Mouse (Mus musculus) liver, postnatal 0 days (tissue): Measurements from ENCODE around the gene Gm32802. TPM values are rescaled to one million over a fixed set of nuclear protein-coding genes. Genes with fewer than 3 reads are reported as not detected.
"Not testable (repeated sequence)": the region's sequence is repeated elsewhere in the genome, so short reads cannot be mapped to it uniquely, and the experiment has no call there.

Experiments used
- ATAC-seq: fragments of 200-750 bp; cut with Nextera tagmentation; 2 replicates; pipeline ENCODE4 v1.8.0; 2017; ENCODE audit warnings: mild to moderate bottlenecking, moderate library complexity
- DNase-seq: peaks from one replicate; pipeline ENCODE4 v3.0.0-alpha.2; 2016
- H3K27ac ChIP-seq: fragments of 300-500 bp; sonication (generic); 2 replicates; pipeline ENCODE4 v1.5.1; 2014; ENCODE audit warnings: antibody characterized with exemption, moderate library complexity, mild to moderate bottlenecking, low read depth
- H3K27me3 ChIP-seq: fragments of 300-500 bp; sonication (generic); 2 replicates; pipeline ENCODE4 v1.6.1; 2014; ENCODE audit warnings: low read length, control low read depth, mixed read lengths; ENCODE audit not compliant: insufficient read depth
- H3K36me3 ChIP-seq: fragments of 300-500 bp; sonication (generic); replicated peaks from 2 replicates; pipeline ENCODE4 v1.6.1; 2014; ENCODE audit warnings: mild to moderate bottlenecking, control low read depth, low read length, moderate library complexity, mixed read lengths; ENCODE audit not compliant: insufficient read depth
- H3K4me1 ChIP-seq: fragments of 300-500 bp; sonication (generic); 2 replicates; pipeline ENCODE4 v1.6.1; 2014; ENCODE audit warnings: antibody characterized with exemption, mild to moderate bottlenecking, control low read depth; ENCODE audit not compliant: insufficient read depth
- H3K4me2 ChIP-seq: fragments of 300-500 bp; sonication (generic); 2 replicates; pipeline ENCODE4 v1.6.1; 2014; ENCODE audit warnings: low read depth, mild to moderate bottlenecking, low read length, moderate library complexity, mixed read lengths
- H3K4me3 ChIP-seq: fragments of 300-500 bp; sonication (generic); 2 replicates; pipeline ENCODE4 v1.5.1; 2014; ENCODE audit warnings: low read depth, low read length
- H3K9ac ChIP-seq: fragments of 300-500 bp; sonication (generic); replicated peaks from 2 replicates; pipeline ENCODE4 v1.6.1; 2014; ENCODE audit warnings: mild to moderate bottlenecking, moderate library complexity
- H3K9me3 ChIP-seq: fragments of 300-500 bp; sonication (generic); 2 replicates; pipeline ENCODE4 v1.6.1; 2016; ENCODE audit warnings: mild to moderate bottlenecking, control low read depth, low read length, mixed read lengths
- CTCF ChIP-seq: sonication (generic); IDR thresholded peaks from 2 replicates; pipeline ENCODE4 v1.5.1; 2016; ENCODE audit warnings: antibody characterized with exemption, low read depth
- EP300 ChIP-seq: IDR thresholded peaks from 2 replicates; pipeline ENCODE4 v1.6.1; 2016; ENCODE audit warnings: antibody characterized with exemption, low read depth, mild to moderate bottlenecking
- WGBS: fragments of 180-500 bp; shearing (Covaris S2); extraction: QIAGEN DNeasy Blood & Tissue Kit; methylation state at CpG from one replicate; pipeline ENCODE4 v1.1.7; 2014; ENCODE audit not compliant: insufficient replicate concordance; 5-methylcytosine and 5-hydroxymethylcytosine counted together
- polyA plus RNA-seq: library from polyadenylated mRNA; unstranded; fragments of >200 nt; fragmentation: Nextera tagmentation; extraction: Ambion mirVana; gene quantifications from 2 replicates; pipeline ENCODE4 v1.2.1, GENCODE M21; 2015

Gene Gm32802
- polyA plus RNA-seq, 1 experiment from 2014 or later: not detected

DNA sequence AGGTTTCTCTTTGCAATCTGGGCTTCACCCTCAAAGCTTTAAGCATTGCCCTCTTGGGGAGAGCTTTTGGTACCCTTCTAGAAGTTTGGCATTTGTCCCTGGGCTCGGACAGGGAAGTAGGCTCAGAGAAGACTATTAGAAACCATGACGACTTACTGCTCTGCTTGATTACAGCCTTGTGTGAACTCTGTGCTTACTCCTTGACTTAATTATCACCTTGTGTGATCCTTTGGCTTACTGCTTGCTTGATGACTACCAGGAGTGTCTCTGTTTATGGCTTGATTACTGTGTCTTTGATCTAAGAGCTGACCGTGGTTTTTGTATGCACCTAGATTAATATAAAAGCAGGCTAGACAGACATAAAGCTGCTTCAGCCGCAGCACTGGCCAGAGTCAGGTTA, 19.6 kb downstream of the Gm32802 start:
- H3K27ac ChIP-seq, H3K9ac ChIP-seq, H3K4me2 ChIP-seq, DNase-seq, ATAC-seq, H3K36me3 ChIP-seq, H3K27me3 ChIP-seq, H3K4me1 ChIP-seq, H3K4me3 ChIP-seq, H3K9me3 ChIP-seq: not testable (repeated sequence)
- no CpG with 5 or more reads among the region's 4 CpGs for WGBS

DNA sequence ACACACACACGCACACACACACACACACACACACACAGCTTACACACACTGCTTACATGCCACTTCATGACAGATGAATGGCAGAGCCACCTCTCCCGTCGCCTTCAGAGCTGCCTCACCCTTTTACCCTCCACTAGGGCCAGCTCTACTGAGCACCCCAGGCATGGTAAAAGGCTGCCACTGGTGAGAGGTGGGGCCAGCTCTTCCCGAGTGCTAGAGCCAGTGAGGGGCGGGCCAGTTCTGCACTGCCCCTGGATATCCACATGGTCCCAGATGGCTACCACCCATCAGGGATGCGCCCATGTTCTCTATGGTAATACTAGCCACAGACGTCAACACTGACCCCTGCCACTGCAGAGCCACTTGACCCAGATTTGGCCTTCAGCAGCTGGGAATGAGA, 24.1 kb downstream of the Gm32802 start:
- not testable (repeated sequence) for DNase-seq, H3K4me2 ChIP-seq, H3K27me3 ChIP-seq, H3K9ac ChIP-seq, ATAC-seq, H3K27ac ChIP-seq, H3K36me3 ChIP-seq, H3K9me3 ChIP-seq, H3K4me3 ChIP-seq, H3K4me1 ChIP-seq
- 58% methylated on average over 6 of the region's 7 CpGs for WGBS

- H3K9ac ChIP-seq, H3K9me3 ChIP-seq, H3K36me3 ChIP-seq, H3K27ac ChIP-seq, ATAC-seq, DNase-seq, H3K4me1 ChIP-seq, H3K4me2 ChIP-seq, H3K27me3 ChIP-seq, H3K4me3 ChIP-seq: not testable (repeated sequence)
- 75% methylated on average over 1 of the region's 5 CpGs for WGBS
These were observed 24.5 kb downstream of the Gm32802 start for GRCm38 (mm10) chr10:118283016-118283415.

GRCm38 (mm10) chr10:118294938-118295337, 36.5 kb downstream of the Gm32802 start, which contains the start of gene Iltifb:
TSS of gene Iltifb (minus strand) at chr10:118295038.
- no peak for TF ChIP-seq EP300
- TF ChIP-seq CTCF: no peak
- Histone ChIP-seq H3K27me3 (no peaks in the 10 kb centered on the region), H3K4me3 (no peak within 1 kb of the TSS), H3K27ac (no peak within 1 kb of the TSS), H3K9me3 (no peaks in the 10 kb centered on the region), H3K9ac (no peak within 1 kb of the TSS), H3K36me3 (no peaks in the 10 kb centered on the region), H3K4me2 (no peak within 1 kb of the TSS), H3K4me1 (no peaks in the 10 kb centered on the region)
- no peak for ATAC-seq
- WGBS: 86% methylated on average over 6 of the region's 6 CpGs
- no peak for DNase-seq

- H3K27me3 ChIP-seq, ATAC-seq, H3K27ac ChIP-seq, H3K36me3 ChIP-seq, H3K4me1 ChIP-seq, H3K4me2 ChIP-seq, H3K9ac ChIP-seq, H3K4me3 ChIP-seq, H3K9me3 ChIP-seq, DNase-seq: not testable (repeated sequence)
- WGBS: 40% methylated on average over 2 of the region's 2 CpGs
These were observed 43.6 kb downstream of the Gm32802 start for GRCm38 (mm10) chr10:118302133-118302532.

Other genes with a start within 250 kb of the Gm32802 start
- gene Mdm1, start 116.9 kb upstream of the Gm32802 start, polyA plus RNA-seq: 4.3 and 4.7 TPM in 2 replicates
- gene Il22, start 53.7 kb upstream of the Gm32802 start, polyA plus RNA-seq: not detected in 2 replicates
- gene Gm32717, start 17.9 kb upstream of the Gm32802 start, polyA plus RNA-seq: not detected in 2 replicates
- gene Iltifb, start 36.4 kb downstream of the Gm32802 start, polyA plus RNA-seq: not detected in 2 replicates
- gene Gm9040, start 68.3 kb downstream of the Gm32802 start, polyA plus RNA-seq: not detected in 2 replicates
- gene Gm9044, start 73.7 kb downstream of the Gm32802 start, polyA plus RNA-seq: not detected in 2 replicates
- gene Gm9045, start 79.1 kb downstream of the Gm32802 start, polyA plus RNA-seq: not detected in 2 replicates
- not detected in 2 replicates for gene Gm9046, start 84.6 kb downstream of the Gm32802 start, polyA plus RNA-seq
- gene Gm9048, start 90.0 kb downstream of the Gm32802 start, polyA plus RNA-seq: not detected in 2 replicates
- gene Gm9049, start 95.4 kb downstream of the Gm32802 start, polyA plus RNA-seq: not detected in 2 replicates
- 0.08 TPM in 1 of 2 replicates, not detected in the other for gene Ifng, start 182.4 kb downstream of the Gm32802 start, polyA plus RNA-seq